Mouse (Mus musculus): ENCODE results near the gene Mchr1.
"Not testable (repeated sequence)": the region's sequence is repeated elsewhere in the genome, so short reads cannot be mapped to it uniquely, and the experiment has no call there.

- TF ChIP-seq CTCF (IDR thresholded peaks at IDR 0.05; ENCODE audit: low read depth, low read length); POLR2A (IDR thresholded peaks at IDR 0.05; ENCODE audit: borderline replicate concordance, low read depth, low read length): not testable (repeated sequence)
Measured at GRCm38 (mm10) chr15:81220051-81220450, 15.2 kb upstream of the Mchr1 start.

All from bone marrow macrophage, adult 2 months (primary cell).